Mouse (Mus musculus) erythroblast, embryonic 14.5 days (primary cell): Measurements from ENCODE around the gene Enpp6. TPM values are rescaled to one million over a fixed set of nuclear protein-coding genes. Genes with fewer than 3 reads are reported as not detected.
"Not testable (repeated sequence)": the region's sequence is repeated elsewhere in the genome, so short reads cannot be mapped to it uniquely, and the experiment has no call there.

ENCODE experiments used
- H3K27me3 ChIP-seq: 2 replicates; pipeline ENCODE4 v1.6.1; 2012; ENCODE audit warnings: inconsistent platforms; ENCODE audit not compliant: control insufficient read depth
- H3K36me3 ChIP-seq: 2 replicates; pipeline ENCODE4 v1.6.1; 2012; ENCODE audit warnings: mild to moderate bottlenecking, inconsistent platforms; ENCODE audit not compliant: control insufficient read depth
- H3K4me1 ChIP-seq: 2 replicates; pipeline ENCODE4 v1.6.1; 2012; ENCODE audit warnings: inconsistent platforms; ENCODE audit not compliant: control insufficient read depth
- H3K4me3 ChIP-seq: replicated peaks from 2 replicates; pipeline ENCODE3; 2012; ENCODE audit warnings: moderate library complexity, mild to moderate bottlenecking, inconsistent platforms
- H3K9me3 ChIP-seq: 2 replicates; pipeline ENCODE4 v1.6.1; 2012; ENCODE audit warnings: low read length, inconsistent platforms, mixed read lengths; ENCODE audit not compliant: control insufficient read depth
- GATA1 ChIP-seq: IDR thresholded peaks from 2 replicates; pipeline ENCODE4 v1.6.1; 2012; ENCODE audit warnings: low read length, inconsistent platforms, mixed read lengths
- TAL1 ChIP-seq: IDR thresholded peaks from 3 replicates; pipeline ENCODE4 v1.6.1; 2012; ENCODE audit warnings: low read length, inconsistent platforms, mixed read lengths
- polyA plus RNA-seq: library from polyadenylated mRNA; stranded (reverse); fragments of >175 nt; gene quantifications from 2 replicates; pipeline ENCODE4 v1.2.3, GENCODE M21; 2012

The Enpp6 gene
- polyA plus RNA-seq, 1 experiment, result not detected

GRCm38 (mm10) chr8:47026841-47027490 lies 40.3 kb downstream of the Enpp6 start:
- Histone ChIP-seq H3K4me1 (no peaks in the 10 kb centered on the region), H3K9me3 (no peaks in the 10 kb centered on the region; the same call in 1 of the 2 replicates), H3K4me3 (no peak overlapping the region), H3K36me3 (no peaks in the 10 kb centered on the region), H3K27me3 (no peaks in the 10 kb centered on the region)
- TF ChIP-seq TAL1 (no peak), GATA1 (no peak)

- no peak overlapping the region for H3K4me3 ChIP-seq
- no peaks in the 10 kb centered on the region for H3K4me1 ChIP-seq
- no peaks in the 10 kb centered on the region for H3K36me3 ChIP-seq
- H3K9me3 ChIP-seq, result no peaks in the 10 kb centered on the region; the same call in 1 of the 2 replicates
- no peak for TF ChIP-seq GATA1
- no peak for TF ChIP-seq TAL1
- no peaks in the 10 kb centered on the region for H3K27me3 ChIP-seq
These were observed 41.8 kb downstream of the Enpp6 start for GRCm38 (mm10) chr8:47028474-47028873.

GRCm38 (mm10) chr8:47030321-47030720 lies 43.6 kb downstream of the Enpp6 start:
- no peak overlapping the region for H3K4me3 ChIP-seq
- TF ChIP-seq GATA1, result no peak
- no peak for TF ChIP-seq TAL1

GRCm38 (mm10) chr8:47032081-47032480 lies 45.4 kb downstream of the Enpp6 start:
- Histone ChIP-seq H3K4me1 (no peaks in the 10 kb centered on the region), H3K9me3 (no peaks in the 10 kb centered on the region; the same call in 1 of the 2 replicates), H3K4me3 (no peak overlapping the region), H3K27me3 (no peaks in the 10 kb centered on the region), H3K36me3 (no peaks in the 10 kb centered on the region)
- TF ChIP-seq GATA1, result no peak
- TF ChIP-seq TAL1, result no peak

More at GRCm38 (mm10) chr8:47030321-47030720, 43.6 kb downstream of the Enpp6 start:
- Histone ChIP-seq H3K36me3 (no peaks in the 10 kb centered on the region), H3K9me3 (no peaks in the 10 kb centered on the region; the same call in 1 of the 2 replicates), H3K4me1 (no peaks in the 10 kb centered on the region), H3K27me3 (no peaks in the 10 kb centered on the region)

GRCm38 (mm10) chr8:47033976-47034375 lies 47.3 kb downstream of the Enpp6 start:
- TF ChIP-seq GATA1, result no peak
- no peaks in the 10 kb centered on the region for H3K27me3 ChIP-seq
- no peaks in the 10 kb centered on the region for H3K36me3 ChIP-seq
- H3K9me3 ChIP-seq, result no peaks in the 10 kb centered on the region; the same call in 1 of the 2 replicates
- no peaks in the 10 kb centered on the region for H3K4me1 ChIP-seq
- H3K4me3 ChIP-seq, result no peak overlapping the region

- H3K4me1 ChIP-seq, result no peaks in the 10 kb centered on the region
- no peaks in the 10 kb centered on the region for H3K9me3 ChIP-seq
- TF ChIP-seq TAL1 (no peak), GATA1 (no peak)
- H3K4me3 ChIP-seq, result no peak overlapping the region
- no peaks in the 10 kb centered on the region for H3K36me3 ChIP-seq
- no peaks in the 10 kb centered on the region for H3K27me3 ChIP-seq
These were observed 49.8 kb downstream of the Enpp6 start for GRCm38 (mm10) chr8:47036501-47036900.

- no peaks in the 10 kb centered on the region for H3K36me3 ChIP-seq
- H3K4me3 ChIP-seq, result no peak overlapping the region
- H3K27me3 ChIP-seq, result no peaks in the 10 kb centered on the region
- H3K4me1 ChIP-seq, result no peaks in the 10 kb centered on the region
- H3K9me3 ChIP-seq, result no peaks in the 10 kb centered on the region
- TF ChIP-seq GATA1, result no peak
- TF ChIP-seq TAL1, result no peak
These were observed 50.7 kb downstream of the Enpp6 start for GRCm38 (mm10) chr8:47037405-47037804.

GRCm38 (mm10) chr8:47040215-47040614 lies 53.5 kb downstream of the Enpp6 start:
- H3K4me3 ChIP-seq, H3K36me3 ChIP-seq, H3K4me1 ChIP-seq, H3K27me3 ChIP-seq, H3K9me3 ChIP-seq: not testable (repeated sequence)

GRCm38 (mm10) chr8:47046340-47046739 lies 59.7 kb downstream of the Enpp6 start:
- Histone ChIP-seq H3K27me3 (no peaks in the 10 kb centered on the region), H3K9me3 (no peaks in the 10 kb centered on the region), H3K36me3 (no peaks in the 10 kb centered on the region), H3K4me3 (no peak overlapping the region), H3K4me1 (no peaks in the 10 kb centered on the region)
- no peak for TF ChIP-seq TAL1
- TF ChIP-seq GATA1, result no peak

GRCm38 (mm10) chr8:47047146-47047545 lies 60.5 kb downstream of the Enpp6 start:
- no peaks in the 10 kb centered on the region for H3K9me3 ChIP-seq
- TF ChIP-seq GATA1 (no peak), TAL1 (no peak)
- no peaks in the 10 kb centered on the region for H3K27me3 ChIP-seq
- no peaks in the 10 kb centered on the region for H3K4me1 ChIP-seq
- no peak overlapping the region for H3K4me3 ChIP-seq
- H3K36me3 ChIP-seq, result no peaks in the 10 kb centered on the region
